Mouse (Mus musculus) hematopoietic stem cell, adult 5-6 weeks (primary cell): ENCODE measurements around the gene Kit. TPM values are rescaled to one million over a fixed set of nuclear protein-coding genes. Genes with fewer than 3 reads are reported as not detected.
A peak's percentile ranks its signal among the peaks of the same experiment; 100 is the strongest.

Experiments
- ATAC-seq, 2 experiments: fragments of 125-278 bp in 1 of 2; replicated peaks in 1 of 2; 2 replicates each; pipeline ENCODE4 v1.8.0; 2016 to 2017; ENCODE audit warnings: inconsistent platforms in 2 of 2, mild to moderate bottlenecking in 2 of 2, moderate number of reproducible peaks in 2 of 2, low read depth in 1 of 2, moderate TSS enrichment in 1 of 2; ENCODE audit not compliant: low FRiP score in 2 of 2, poor library complexity in 2 of 2, severe bottlenecking in 2 of 2, insufficient read depth in 1 of 2, low TSS enrichment in 1 of 2
- total RNA-seq: library from RNA; stranded (forward); fragments of 172-1452, 232-1000 nt; gene quantifications from 2 replicates; pipeline ENCODE4 v1.2.3, GENCODE M21; 2017

Gene Kit
- total RNA-seq, 1 experiment from 2014 or later = 253 TPM

DNA sequence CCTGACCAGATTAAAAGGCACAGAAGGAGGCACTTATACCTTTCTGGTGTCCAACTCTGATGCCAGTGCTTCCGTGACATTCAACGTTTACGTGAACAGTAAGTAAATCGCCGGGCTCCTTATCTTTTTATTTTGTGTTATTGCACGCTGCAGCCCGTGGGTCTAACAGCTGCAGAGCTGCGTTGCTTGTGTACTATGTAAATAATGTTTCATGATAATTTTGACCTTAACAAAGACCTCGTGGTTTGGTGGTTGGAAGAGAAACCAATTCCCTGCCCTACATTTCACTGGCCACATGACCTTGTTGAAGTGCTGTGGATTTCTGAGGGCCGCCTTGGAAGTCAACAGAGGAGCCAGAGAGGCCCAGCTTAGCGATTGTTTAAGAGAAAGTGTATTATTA, 48.3 kb downstream of the Kit start:
- ATAC-seq = no peak

DNA sequence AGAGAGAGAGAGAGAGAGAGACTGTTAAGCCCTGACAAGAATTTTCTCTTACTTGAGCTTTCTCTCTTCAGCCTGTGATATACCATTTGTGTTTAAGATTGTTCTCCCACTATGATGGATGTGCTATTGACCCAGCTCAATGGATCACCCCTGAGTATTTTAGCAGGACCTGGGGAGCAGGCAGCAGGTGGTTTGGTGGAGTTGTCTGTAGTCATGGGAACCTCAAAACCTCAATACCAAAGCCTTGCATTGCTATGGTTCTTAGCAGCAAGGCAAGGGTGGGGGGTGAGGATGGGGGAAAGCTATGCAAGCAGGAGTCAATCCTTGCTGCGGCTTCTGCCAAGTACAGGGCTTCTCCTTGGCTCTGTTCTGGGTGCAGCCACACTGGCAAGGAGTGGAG, 48.8 kb downstream of the Kit start:
- no peak for ATAC-seq

DNA sequence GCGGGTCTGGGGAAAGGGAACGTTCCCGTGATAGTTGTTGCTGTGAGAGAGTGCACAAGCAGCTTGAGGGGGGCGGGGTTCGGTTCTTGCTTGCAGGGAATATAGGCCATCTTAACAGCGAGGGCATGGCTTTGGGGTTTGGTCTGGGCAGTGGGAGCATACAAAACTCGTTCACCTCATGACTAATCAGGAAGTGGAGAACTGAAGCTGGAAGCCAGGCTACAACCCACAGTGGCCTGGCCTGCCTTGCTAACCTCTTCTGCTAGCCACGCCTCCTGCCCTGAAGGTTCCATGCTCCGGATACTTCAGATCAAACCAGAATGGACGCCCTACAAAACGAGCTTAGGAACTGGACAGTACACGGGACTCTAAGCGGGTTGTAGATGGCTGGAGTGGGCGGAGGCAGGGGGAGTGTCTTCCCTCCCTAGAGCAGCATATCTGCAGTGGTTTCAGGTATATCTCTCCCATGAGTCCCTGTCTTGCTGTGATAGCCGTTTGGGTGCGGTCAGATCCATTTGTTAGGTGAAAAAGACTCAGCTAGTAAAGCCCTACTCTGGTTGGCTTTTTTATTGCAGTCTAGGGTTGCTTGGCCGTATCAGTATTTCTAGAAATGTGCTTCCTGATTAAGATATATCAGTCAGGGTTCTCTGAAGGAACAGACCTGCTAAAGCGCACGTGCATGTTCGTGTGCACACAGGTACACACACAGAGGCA, 49.4 kb downstream of the Kit start:
- ATAC-seq = peak; percentile 33 to 36; a peak in 2 of 4 replicates

DNA sequence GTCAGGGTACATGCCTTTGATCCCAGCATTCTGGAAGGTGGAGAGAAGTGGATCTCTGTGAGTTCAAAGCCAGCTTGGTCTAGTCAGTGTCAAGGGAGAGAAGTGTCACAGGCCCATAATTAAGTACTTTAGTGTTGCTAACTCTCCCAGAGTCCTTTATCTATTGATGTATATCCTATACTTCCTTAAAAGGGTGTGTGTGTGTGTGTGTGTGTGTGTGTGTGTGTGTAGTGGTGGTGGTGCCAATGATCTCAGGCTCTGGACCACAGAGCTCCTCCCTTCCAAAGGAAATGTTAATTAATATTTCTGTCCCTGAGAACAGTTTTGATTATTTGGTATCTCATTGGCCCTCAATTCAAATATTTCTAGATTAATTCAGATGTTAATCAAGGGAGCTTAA, 50.3 kb downstream of the Kit start:
- no peak for ATAC-seq

DNA sequence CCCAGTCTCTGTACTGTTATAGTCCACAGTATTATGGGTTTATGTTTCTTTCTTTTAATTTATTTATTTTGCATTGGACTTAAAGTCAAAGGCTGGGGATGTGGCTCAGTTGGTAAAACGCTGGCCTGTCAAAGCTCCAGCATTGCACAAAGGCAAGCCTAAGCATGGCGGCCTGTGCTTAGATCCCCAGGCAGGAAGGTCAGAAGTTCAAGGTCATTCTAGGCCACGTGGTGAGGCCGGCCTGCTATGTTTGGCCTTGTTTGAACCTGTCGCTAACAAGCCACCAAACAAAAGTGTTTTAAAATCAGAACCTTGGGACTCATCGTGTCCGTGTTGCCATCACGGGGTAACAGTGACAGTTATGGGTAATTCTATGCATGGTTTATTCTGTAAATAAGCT, 51.6 kb downstream of the Kit start:
- no peak for ATAC-seq

DNA sequence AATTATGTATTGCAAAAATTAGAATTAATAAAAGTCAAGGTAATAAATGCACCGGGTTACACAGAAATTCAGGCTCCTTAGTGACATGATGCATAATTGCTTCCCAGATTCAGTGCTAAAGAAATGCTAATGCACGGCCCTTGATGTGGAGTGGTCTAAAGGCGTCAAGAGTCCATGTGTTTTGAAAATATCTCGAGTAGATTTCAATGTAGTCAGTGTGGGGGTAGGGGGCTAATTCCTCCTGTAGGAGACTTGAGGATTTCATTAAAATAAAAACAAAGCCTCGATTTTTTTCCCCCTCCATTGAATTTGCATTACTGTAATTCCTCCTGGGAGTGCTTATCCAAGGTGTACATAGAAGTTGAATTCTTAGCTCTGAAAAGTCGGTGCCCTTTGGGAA, 52.0 kb downstream of the Kit start:
- ATAC-seq = no peak

DNA sequence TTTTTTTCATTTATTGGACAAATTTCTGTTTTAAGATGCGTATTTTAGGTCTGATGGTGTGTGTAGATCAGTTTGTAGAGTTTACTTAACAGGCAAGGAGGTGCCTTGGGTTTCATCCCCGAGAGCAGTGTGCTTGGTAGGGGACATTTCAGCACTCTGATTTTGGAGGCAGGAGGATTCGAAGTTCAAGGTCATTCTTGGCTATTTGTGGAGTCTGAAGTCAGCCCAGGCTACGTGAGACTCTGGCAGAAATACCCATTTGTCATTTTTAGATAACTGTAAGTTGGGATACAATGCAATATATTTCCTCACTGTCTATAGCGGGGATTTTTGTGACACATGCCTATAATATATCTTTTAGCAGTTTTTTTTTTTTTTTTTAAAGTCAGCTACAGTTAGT, 57.5 kb downstream of the Kit start:
- ATAC-seq = no peak

DNA sequence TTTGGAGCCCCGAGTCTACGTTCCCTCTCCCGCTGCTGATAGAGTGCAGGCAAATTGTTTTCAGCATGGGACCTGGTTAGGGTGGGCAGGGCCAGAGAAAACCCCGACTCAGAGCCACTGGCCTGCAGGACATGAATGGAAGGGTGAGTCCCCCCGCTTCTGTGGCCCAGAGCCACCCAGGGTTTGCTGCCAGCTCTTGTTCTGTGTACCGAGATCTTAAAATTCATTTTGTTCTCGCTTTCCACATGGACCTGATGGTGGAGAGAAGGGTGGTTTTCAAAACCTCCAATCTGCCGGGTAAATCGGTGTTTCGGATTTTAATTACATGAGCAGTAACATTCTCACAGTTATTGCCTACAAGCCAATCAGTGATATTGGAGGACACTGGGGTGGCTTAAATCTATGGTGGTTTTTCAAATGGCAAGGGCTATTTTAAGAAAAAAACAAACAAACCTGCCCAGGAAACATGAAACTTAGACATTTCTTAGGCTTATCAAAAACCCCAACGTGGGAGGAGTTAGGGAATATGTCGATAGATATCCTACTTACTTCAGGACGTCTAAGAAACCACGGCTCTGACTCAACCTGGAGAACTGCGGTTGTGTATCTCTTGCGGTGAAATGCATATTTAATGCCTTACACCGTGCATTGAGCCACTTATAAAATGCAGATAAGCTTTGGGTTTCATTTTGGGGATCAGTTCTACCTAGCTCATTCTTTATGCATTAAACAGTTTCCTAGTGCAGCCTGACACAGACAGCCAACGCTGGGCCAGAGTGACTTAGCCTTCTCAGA, 58.3 kb downstream of the Kit start:
- ATAC-seq = peak in 1 of 2 experiments; percentile 12; a peak in 1 of 4 replicates

DNA sequence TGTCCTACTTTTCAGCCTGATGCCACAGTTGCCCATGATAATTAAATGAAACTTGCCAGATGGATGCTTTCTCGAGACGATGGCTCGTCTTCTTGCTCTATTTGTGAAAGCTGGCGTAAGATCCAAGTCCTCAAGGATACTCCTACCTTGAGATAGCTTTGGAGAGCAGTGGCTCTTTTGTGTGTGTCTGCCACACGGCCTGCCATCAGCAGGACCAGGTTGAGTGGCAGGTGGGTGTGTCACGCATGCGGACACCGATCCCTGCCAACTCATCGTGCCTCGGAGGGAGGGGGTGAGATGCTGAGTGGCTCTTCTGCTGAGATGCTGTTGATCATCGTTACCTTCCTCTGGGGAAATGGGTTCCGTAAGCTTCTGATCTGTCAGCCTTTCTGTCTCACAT, 60.7 kb downstream of the Kit start:
- no peak for ATAC-seq

DNA sequence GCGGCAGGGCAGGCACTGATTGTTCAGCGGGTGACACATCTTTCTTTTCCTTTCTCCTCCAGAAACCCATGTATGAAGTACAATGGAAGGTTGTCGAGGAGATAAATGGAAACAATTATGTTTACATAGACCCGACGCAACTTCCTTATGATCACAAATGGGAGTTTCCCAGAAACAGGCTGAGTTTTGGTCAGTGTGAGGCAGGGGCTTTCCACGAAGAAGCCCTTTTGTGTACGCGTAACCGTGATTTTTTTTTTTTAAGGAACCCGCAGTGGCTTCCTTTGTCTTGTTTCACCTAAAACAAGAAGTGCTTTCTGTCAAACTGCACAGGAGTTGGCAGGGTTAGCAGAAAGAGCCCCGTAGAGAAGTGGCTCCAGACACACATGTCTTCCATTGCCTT, 65.9 kb downstream of the Kit start:
- peak; percentile 7 to 29; a peak in 3 of 4 replicates for ATAC-seq

DNA sequence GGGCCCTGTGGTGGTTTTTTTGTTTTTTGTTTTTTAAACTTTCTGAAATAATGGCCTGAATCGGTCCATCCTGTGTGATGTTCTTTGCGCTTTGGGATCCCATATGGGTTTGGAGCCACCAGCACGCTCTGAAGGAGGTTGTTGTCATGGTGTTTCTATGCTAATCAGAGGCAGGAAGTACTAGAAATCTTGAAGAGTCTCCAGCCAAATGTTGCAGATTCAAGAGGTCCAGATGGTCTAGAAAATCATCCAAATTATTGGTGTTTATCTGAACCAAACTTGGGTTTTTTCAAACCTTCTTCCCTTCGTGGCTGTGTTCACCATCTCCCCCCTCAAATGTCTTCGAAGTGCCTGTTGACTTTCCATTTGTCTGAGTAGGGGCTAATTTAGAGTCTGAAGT, 72.3 kb downstream of the Kit start:
- ATAC-seq = no peak

DNA sequence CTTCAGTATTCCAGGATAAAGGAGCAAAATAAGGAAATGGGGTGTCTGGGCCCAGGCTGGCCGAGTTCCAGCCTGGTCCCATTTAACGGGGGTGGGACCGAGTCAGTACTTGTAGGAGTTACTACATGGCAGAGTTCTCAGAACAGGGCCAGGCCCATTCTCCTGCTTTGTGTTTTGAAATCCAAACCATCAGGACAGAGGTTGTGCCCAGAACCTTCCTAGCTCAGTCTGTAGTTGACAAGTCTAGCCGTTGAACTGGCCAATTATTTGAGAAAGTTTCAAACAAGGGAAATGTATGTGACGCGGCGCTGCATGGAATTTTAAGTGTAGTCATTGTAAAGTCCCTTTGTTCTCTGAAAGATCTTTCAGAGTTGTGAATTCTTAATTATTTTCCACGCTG, 75.8 kb downstream of the Kit start:
- no peak for ATAC-seq

DNA sequence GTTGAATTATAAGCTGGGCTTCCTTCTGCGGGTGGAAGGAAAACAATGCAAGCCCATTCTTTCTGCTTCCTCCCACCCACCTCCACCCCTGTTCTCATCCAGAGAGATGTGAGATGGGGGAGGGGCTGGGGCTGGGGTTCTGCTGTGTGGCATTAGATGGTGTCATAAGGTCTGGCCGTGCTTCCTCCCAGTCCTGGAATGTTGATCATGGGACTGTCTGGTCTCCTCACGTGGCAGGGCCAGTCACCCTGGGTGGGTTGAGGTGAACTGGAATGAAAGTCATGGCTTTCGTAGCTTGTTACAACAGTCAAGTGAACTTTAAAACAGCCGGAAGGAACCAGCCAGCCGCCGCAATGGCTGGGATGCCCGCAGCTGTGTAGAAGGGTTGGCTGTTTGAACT, 78.7 kb downstream of the Kit start:
- no peak for ATAC-seq

DNA sequence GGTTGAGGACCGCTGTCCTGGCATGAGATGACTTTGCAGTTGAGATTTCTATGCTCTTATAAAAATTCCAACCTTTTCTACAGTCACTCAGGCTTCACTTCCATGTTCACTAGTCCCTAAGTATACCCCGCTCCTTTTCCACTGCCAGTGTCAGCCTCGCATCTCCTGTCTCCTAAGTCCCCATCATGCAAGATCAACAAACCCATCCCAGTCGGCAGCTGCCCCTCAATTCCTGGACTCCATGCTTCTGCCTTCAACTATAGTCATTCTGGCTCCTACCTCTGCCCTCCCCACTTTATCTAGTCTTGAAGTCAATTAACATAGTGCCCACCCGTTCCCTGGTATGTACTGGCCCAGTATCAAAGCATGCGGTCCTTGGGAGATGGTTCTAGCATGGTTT, 83.9 kb downstream of the Kit start:
- ATAC-seq = 0 out of 4 replicates have a peak, but pooled peaks of 1 of the 2 experiments have one; percentile 3

DNA sequence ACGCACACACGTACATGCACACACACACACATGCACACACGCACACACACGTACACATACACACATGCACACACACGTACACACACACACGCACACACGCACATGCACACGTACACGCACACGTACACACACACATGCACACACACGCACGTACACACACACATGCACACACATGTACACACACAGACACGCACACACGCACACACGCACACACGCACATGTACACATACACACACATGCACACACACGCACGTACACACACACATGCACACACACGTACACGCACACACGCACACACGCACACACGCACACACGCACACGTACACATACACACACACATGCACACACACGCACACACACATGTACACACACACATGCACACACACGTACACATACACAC, 85.6 kb downstream of the Kit start:
- ATAC-seq = no peak

DNA sequence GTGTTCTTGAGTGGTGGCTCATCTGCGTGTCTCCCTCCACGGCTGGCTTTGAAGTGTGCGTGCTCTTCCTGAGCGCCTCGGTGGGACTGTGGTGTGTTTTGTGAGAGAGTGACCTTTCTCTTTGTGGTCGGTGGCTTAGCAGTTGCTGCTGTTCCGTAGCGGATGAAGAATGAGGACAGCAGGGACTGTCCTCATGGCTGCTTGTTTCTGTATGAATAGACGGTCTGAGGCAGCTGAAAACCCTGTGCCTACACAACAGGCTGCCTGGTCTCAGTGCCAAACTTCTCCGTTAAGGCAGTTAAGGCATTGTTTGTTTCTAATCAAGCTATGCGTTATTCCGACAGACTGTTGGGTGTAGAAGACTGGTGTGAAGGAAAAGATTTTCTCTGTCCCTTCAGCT, 87.8 kb downstream of the Kit start:
- no peak for ATAC-seq

DNA sequence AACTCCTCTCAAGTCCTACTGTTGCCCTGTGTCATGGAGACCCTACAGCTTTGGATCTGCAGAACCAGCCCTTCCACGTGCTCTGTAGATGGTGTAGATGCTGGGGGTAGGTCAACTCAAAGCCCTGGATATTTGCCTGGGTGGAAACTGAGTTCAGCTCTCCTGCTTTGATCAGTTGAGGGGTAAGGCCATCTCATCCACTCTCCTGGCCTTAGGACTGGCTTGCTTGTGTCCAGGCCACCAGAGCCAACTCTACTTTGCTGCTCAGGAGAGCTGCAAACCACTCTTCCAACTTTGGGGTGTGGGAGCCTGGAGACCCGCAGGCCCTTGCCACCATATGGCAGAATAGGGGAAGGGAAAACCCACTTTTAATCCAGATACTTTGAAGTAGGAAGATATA, 89.1 kb downstream of the Kit start:
- ATAC-seq = no peak

DNA sequence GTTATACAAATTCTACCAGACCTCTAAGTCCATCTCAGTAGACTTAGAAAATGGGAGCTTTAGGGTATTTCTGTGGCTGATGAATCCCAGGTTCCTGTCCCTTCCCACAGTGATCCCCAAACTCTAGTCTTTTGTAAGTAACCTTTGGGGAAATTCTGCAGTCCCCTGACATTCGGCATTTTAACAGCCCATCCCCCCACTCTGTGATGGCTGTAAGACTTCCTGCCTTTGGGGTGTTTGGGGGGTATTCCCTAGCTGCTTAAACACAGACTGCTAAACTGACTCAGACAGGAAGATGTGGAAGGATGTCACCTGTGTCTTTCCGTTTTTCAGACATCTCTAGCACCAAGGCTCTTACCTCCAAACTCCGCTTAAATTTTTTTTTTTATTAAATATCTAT, 92.4 kb downstream of the Kit start:
- ATAC-seq = no peak
